Mouse (Mus musculus): ENCODE measurements around the gene Rnase13. TPM values are rescaled to one million over a fixed set of nuclear protein-coding genes. Genes with fewer than 3 reads are reported as not detected.

The Rnase13 gene
- total RNA-seq, 2 experiments from 2014 or later: not detected

DNA sequence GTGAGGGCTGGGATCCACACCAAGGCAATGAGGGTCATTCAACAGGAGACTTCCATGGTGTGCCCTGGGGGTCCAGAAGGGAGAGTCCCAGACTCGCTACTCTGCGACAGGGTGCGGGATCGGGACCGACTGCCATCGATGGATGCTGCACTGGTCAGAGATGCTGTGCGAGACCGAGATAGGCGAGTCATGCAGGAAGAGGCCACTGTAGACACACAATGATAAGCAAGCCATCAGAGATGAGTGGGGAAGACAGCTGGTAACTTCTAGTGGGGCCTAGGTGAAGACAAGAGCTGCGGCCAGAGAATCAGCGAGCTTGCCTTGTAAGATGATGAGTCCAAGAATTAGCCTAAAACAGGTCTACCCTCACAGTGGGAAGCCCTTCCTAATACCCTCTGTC, 16.5 kb downstream of the Rnase13 start:
- H3K27ac ChIP-seq: peak overlapping the region; percentile 35
- no peak for TF ChIP-seq CTCF (IDR thresholded peaks at IDR 0.05)
- H3K4me3 ChIP-seq: no peak overlapping the region
- intact Hi-C loops (cut with DNase I): no loop called here
- no peak for DNase-seq

DNA sequence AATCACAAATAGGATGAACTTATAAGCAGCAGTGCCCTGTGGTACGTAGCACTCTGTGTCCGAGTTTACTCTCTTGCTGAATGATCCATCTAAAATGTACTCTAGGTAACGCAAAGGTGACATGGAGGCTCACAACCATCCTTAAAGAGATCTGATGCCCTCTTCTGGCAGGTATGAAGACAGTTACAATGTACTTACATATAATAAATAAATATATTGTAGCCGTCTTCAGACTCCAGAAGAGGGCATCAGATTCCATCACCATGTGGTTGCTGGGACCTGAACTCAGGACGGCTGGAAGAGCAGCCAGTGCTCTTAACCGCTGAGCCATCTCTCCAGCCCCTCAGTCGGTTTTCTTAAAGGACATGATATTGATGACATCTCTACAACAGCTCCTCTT, 17.9 kb downstream of the Rnase13 start:
- peak overlapping the region; percentile 32; the same call in 1 of the 2 replicates for H3K27ac ChIP-seq
- DNase-seq: no peak
- TF ChIP-seq CTCF (IDR thresholded peaks at IDR 0.05): peak; percentile 36; the same call in 1 of the 2 replicates
- intact Hi-C loops (cut with DNase I): loop anchor here (5.0 kb wide), 1 partner anchor 103 kb away; no protein-coding TSS in a partner anchor
- no peak overlapping the region for H3K4me3 ChIP-seq

DNA sequence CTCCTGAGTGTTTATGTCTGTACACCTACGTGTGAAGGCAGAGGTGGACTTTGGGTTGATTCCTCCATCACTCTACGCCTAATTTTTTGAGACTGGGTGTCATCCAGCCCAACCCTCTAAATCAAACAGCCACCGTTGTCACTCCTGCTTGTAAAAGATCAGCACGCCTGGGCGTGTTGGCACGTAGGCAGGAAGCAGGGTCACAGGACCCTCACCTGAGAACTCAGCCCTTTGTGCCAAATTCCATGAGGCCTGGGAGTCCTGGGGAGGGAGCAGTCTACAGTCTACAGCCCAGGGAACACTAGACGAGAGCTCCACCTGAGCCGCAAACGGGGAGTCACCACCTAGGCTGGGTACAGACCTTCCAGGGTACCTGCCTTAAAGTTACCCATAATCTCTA, 18.8 kb downstream of the Rnase13 start:
- H3K27ac ChIP-seq: no peak overlapping the region; the same call in 1 of the 2 replicates
- TF ChIP-seq CTCF (IDR thresholded peaks at IDR 0.05): no peak
- H3K4me3 ChIP-seq: no peak overlapping the region
- DNase-seq: no peak
- intact Hi-C loops (cut with DNase I): loop anchor here (1.0 to 5.0 kb wide), 3 partner anchors 26 to 120 kb away; no protein-coding TSS in a partner anchor

DNA sequence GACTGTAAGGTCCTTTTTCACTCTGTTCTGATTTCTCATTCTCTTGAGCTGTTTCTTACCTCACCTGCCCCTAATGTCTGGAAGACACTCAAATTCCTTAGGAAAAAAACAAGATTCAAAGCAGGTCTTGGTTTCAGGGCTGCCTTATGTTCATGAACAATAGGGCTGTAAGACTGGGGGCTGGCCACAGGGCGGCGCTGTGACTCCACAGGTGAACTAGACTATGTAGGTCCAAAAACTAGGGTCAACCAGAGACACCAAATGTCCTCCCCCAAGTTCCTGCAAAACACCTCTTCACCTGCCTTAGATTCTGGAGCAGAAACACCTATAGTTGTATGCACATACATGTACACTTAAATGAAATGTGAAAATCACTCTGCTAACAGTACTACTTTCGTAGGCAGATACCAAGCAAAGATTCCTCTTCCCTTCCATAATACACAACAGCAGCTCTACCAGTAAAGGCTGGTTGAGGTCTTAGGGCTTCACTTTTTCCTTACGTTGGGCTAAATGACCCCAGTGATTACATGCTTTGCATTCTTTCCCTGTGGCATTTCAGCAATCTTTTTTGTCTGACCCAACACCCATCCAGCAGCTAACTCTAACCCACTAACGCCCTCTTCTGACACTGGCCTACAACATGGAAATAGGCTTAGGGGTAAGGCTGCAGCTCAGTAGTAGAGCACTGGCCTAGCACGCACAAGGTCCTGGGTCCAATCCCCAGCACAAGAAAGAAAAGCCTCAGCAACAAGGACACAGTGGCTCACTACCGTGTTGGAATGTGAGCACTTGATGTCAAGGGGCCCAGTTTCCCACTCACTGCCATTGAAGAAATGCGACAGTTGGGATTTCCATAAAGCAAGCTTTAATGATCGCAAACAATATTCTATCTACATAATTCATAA, 19.5 kb downstream of the Rnase13 start:
- DNase-seq: peak; percentile 88
- peak; percentile 94; the same call in 1 of the 2 replicates for TF ChIP-seq CTCF (IDR thresholded peaks at IDR 0.05)
- intact Hi-C loops (cut with DNase I): loop anchor here (1.0 to 5.0 kb wide), 3 partner anchors 26 to 120 kb away; no protein-coding TSS in a partner anchor
- no peak overlapping the region for H3K4me3 ChIP-seq
- H3K27ac ChIP-seq: peak overlapping the region; percentile 54

DNA sequence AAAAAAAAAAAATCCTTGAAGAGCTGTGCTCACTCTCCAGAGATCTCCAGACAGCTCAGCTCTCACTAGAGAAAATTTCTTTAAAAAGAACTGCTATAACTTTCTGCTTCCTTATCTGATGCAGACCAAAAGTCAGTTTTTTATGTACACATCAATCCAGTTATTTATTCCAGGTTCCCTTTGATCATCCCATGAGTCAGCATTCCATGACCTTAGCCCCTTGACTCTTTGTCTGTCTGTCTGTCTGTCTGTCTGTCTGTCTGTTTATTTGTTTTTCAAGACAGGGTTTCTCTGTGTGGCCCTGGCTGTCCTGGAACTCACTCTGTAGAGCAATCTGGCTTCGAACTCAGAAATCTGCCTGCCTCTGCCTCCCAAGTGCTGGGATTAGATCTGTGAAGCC, 23.2 kb downstream of the Rnase13 start:
- Histone ChIP-seq H3K27ac (no peak overlapping the region), H3K4me3 (no peak overlapping the region)
- DNase-seq: no peak
- TF ChIP-seq CTCF (IDR thresholded peaks at IDR 0.05): no peak
- intact Hi-C loops (cut with DNase I): no loop called here

DNA sequence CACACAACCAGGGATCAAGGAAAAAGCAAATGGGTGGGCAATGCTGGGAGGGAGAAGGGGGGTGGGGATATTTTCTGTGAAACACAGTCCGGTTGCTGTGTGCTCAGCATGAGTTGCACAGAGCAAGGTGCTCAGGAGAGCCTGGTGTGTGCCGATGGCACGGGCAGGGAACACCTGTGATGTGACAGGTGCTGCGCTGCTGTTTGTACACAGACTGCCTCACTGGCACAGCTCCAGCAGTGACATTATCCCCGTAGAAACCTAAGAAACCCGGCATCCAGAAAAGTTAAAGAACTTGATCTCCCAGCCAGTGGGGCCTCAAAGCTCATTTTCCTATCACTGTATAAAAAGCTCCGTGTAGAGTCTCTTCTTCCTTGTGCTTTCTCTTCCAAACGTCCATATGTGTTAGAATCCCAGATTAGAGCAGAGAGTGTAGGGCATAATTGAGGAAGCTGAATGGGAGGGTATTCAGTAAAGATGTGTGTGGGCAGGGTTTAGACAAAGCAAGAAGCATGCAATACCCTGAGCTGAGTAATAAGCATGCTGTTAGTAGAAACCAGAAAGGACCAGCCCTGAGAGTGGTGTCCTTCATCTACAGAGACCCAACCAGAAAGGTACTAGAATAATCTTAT, 25.9 kb downstream of the Rnase13 start:
- no peak overlapping the region for H3K27ac ChIP-seq
- DNase-seq: no peak
- H3K4me3 ChIP-seq: no peak overlapping the region
- intact Hi-C loops (cut with DNase I): no loop called here
- TF ChIP-seq CTCF (IDR thresholded peaks at IDR 0.05): no peak

DNA sequence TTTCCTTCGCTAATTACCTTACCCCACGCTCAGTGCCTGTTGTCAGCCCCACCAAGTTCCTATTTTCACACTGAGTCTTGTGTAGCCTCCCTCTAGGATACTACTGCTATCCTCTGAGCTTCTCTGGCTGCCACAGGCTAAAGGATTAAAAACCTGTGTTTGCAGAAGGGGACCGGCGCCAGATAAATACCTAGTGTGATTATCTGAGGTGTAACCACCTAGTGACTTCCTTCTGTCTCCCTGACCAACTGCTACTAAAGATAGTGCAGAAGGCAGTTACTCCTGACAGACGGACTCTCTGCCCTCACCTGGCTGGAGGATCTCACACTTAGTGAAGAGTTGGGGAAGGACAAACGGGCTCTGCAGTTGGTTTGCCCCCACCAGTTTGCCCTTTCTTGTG, 26.6 kb downstream of the Rnase13 start:
- no peak for DNase-seq
- no peak for TF ChIP-seq CTCF (IDR thresholded peaks at IDR 0.05)
- Histone ChIP-seq H3K4me3 (no peak overlapping the region), H3K27ac (no peak overlapping the region)
- intact Hi-C loops (cut with DNase I): no loop called here

DNA sequence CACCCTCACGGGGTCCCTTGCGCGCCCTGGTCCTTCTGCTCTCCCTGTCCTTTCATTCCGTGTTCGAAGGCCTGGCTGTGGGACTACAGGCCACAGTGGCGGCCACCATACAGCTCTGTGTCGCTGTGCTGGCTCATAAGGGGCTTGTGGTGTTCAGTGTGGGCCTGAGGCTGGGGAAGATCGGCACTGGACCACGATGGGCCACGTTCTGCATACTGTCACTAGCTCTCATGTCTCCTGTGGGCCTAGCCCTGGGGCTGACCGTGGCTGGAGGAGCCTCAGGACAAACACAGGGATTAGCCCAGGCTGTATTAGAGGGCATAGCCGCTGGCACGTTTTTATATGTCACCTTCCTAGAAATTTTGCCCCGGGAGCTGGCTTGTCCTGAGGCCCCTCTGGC, 27.5 kb downstream of the Rnase13 start:
- intact Hi-C loops (cut with DNase I): no loop called here

DNA sequence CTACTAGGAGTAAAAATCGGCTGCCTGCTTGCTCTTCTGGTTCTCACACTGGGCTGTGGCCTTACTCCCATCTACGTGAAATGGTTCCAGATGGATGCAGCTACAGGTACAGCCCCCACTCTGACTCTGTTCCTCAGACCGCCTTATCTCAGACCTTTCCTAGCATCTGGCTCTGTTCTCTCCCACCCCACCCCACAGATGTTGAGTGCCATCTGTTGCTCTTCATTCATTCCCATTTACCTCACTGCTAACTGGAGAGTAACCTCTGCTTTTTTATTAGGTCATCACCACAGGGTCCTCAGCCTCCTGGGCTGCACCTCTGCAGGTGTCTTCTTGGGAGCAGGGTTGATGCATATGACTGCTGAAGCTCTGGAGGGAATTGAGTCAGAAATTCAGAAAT, 28.8 kb downstream of the Rnase13 start:
- no peak for DNase-seq
- intact Hi-C loops (cut with DNase I): no loop called here
- Histone ChIP-seq H3K4me3 (no peak overlapping the region), H3K27ac (no peak overlapping the region)
- no peak for TF ChIP-seq CTCF (IDR thresholded peaks at IDR 0.05)

More for the DNA sequence above, 27.5 kb downstream of the Rnase13 start:
- Histone ChIP-seq H3K27ac (no peak overlapping the region), H3K4me3 (no peak overlapping the region)
- DNase-seq: no peak
- TF ChIP-seq CTCF (IDR thresholded peaks at IDR 0.05): no peak

DNA sequence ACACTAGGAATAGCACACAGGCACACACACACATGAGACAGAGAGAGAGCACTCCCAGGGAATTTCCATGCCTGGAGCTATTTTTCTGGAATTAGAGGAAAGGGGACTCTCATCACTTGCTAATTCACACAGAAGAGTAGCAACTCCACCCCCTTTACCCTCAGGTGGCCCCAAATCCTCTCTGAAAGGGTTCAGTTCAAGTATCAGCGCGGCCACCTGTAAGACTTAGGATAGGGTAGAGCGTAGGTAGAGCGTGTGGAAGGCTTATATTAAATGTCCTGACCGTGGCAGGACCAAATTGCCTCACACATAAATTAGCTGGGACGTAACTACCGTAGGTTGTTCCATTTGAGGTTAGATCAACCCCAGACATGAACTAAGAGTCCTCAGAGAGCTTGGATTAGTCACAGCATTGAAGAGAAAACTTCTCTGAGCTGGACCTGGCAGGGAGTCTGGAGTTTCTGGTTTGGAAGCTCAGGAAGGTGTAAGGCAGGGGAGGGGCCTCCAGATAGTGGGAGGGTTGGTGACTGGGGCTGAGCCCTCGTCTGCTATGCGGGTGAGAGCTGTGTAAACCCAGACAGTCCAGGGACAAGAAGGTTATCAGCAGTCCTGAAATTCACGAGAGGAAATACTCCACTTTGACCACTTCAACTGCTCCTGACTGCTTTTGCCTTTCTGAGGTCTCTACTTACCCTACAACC, 29.3 kb downstream of the Rnase13 start:
- no peak overlapping the region for H3K4me3 ChIP-seq
- TF ChIP-seq CTCF (IDR thresholded peaks at IDR 0.05): no peak
- intact Hi-C loops (cut with DNase I): no loop called here
- H3K27ac ChIP-seq: no peak overlapping the region
- DNase-seq: no peak

DNA sequence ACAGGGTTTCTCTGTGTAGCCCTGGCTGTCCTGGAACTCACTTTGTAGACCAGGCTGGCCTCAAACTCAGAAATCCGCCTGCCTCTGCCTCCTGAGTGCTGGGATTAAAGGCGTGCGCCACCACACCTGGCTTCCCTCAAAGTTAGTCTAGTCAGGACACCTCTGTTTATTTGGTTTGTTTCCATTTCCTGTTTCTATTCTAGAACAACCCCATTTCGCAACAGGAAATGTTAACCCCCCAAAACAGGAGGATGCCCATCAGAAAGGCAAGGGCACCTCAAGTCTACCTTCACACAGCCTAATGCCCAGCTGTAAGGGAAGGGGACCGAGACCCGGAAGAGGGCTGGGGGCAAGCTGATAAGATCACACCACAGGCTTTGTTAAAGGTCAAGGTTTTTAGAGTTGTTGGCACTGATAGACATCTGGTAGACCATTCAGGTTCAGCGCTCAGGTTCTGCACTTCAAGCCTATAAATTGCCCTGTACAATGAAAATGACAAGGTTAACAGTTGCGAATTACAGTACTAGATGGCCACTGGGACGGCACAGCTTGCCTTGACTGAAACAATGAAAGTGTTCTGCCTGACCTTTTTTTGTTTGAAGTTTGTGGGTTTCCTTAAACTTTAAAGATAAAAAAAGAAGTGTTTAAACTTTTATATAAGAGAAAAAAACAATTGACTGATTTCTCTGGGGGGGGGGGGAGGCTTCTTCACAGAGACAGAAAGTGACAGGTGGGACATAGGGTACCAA, 30.2 kb downstream of the Rnase13 start, which contains the start of gene Slc39a2:
Gene Slc39a2, plus strand, starts transcription at position 699 of the 749 bp plus-strand sequence.
- intact Hi-C loops (cut with DNase I): no loop called here
- no peak for TF ChIP-seq CTCF (IDR thresholded peaks at IDR 0.05)
- Histone ChIP-seq H3K4me3 (no peak within 1 kb of the TSS), H3K27ac (no peak within 1 kb of the TSS)
- DNase-seq: no peak

DNA sequence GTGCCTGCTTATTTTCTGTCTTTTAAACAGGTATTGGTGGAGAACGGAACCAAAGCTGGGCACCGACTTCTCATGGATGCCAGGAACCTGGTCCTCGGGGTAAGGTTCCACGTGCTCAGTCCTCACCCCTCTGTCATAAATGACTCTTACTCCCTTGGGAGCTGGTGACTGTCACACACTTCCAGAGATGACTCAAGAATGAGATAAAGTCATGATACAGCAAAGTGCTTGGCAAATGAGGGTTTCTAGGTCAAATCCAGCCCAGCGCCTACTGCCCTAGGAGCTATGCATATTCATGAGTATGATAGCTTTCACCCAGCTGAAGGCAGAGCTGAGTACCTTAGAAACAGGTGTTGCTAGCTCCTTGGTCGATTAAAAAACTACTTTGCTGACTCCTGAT, 32.7 kb downstream of the Rnase13 start:
- Histone ChIP-seq H3K27ac (no peak overlapping the region), H3K4me3 (no peak overlapping the region)
- DNase-seq: no peak
- intact Hi-C loops (cut with DNase I): loop anchor here (5.0 to 10.0 kb wide), 3 partner anchors 117 to 412 kb away; partner anchors contain the start of gene Hnrnpc
- no peak for TF ChIP-seq CTCF (IDR thresholded peaks at IDR 0.05)

Data from gastrocnemius, adult 2 months (tissue).